Mouse (Mus musculus): ENCODE measurements around the gene Cdk9.

DNA sequence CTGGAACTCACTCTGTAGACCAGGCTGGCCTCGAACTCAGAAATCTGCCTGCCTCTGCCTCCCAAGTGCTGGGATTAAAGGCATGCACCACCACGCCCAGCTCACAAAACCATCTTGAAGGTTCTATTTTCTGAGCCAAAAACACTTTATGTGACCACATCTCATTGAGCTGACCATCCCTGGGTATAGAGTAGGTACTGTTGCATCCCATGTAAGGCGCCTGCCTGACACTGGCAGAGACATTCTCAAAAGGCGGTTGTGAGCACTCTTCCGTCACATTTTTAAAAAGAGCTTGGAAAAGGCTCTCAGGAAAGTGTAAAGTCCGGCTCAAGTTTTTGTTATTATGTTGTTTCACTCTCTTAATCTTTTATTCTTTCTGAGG, 43.8 kb upstream of the Cdk9 start:
- TF ChIP-seq POLR2A (IDR thresholded peaks at IDR 0.05; ENCODE audit: insufficient read length, low read depth), result no peak
- no peak for TF ChIP-seq REST (IDR thresholded peaks at IDR 0.05; ENCODE audit: insufficient read depth, insufficient read length)
- TF ChIP-seq POLR2AphosphoS2 (IDR thresholded peaks at IDR 0.05; ENCODE audit: insufficient read length, low read depth), result no peak
- no peak for TF ChIP-seq SRF (IDR thresholded peaks at IDR 0.05; ENCODE audit: control insufficient read depth, insufficient read length, low read depth)
- no peak for TF ChIP-seq MAX (IDR thresholded peaks at IDR 0.05; ENCODE audit: low read depth)
- no peak for TF ChIP-seq USF1 (IDR thresholded peaks at IDR 0.05; ENCODE audit: low read depth)
- no peak for TF ChIP-seq TCF12 (IDR thresholded peaks at IDR 0.05; ENCODE audit: insufficient read depth, poor library complexity, severe bottlenecking)
- no peak for TF ChIP-seq E2F4 (IDR thresholded peaks at IDR 0.05; ENCODE audit: insufficient read depth)
- no peak for TF ChIP-seq MYOG (IDR thresholded peaks at IDR 0.05; ENCODE audit: control insufficient read depth in 1 of 3, insufficient read depth in 1 of 3, insufficient read length in 2 of 3, low read depth in 2 of 3)
- TF ChIP-seq MYOD1 (IDR thresholded peaks at IDR 0.05; ENCODE audit: control insufficient read depth in 1 of 3, insufficient read length in 2 of 3, low read depth in 2 of 3), result no peak
- no peak for TF ChIP-seq CEBPB (IDR thresholded peaks at IDR 0.05; ENCODE audit: insufficient read depth, poor library complexity, severe bottlenecking)
